Mouse (Mus musculus) myocyte (in vitro differentiated cells): ENCODE measurements around the gene Arhgef17.

Experiments
- CEBPB ChIP-seq: IDR thresholded peaks from 2 replicates; pipeline ENCODE4 v1.6.1; 2011; ENCODE audit warnings: mild to moderate bottlenecking, moderate library complexity; ENCODE audit not compliant: poor library complexity, insufficient read depth, severe bottlenecking
- E2F4 ChIP-seq: IDR thresholded peaks from one replicate; pipeline ENCODE4 v1.6.1; 2011; ENCODE audit warnings: mild to moderate bottlenecking, control low read depth, moderate library complexity; ENCODE audit not compliant: insufficient read depth
- MAX ChIP-seq: IDR thresholded peaks from one replicate; pipeline ENCODE4 v1.6.1; 2011; ENCODE audit warnings: low read depth, mild to moderate bottlenecking, control low read depth
- MYOG ChIP-seq, 3 experiments: IDR thresholded peaks; one replicate each; pipeline ENCODE4 v1.6.1; 2011; ENCODE audit warnings: control low read depth in 2 of 3, low read depth in 2 of 3, mild to moderate bottlenecking in 2 of 3; ENCODE audit not compliant: insufficient read length in 2 of 3, control insufficient read depth in 1 of 3, insufficient read depth in 1 of 3
- POLR2A ChIP-seq: IDR thresholded peaks from one replicate; pipeline ENCODE4 v1.6.1; 2011; ENCODE audit warnings: low read depth, mild to moderate bottlenecking, control low read depth, moderate library complexity; ENCODE audit not compliant: insufficient read length
- TCF12 ChIP-seq: IDR thresholded peaks from one replicate; pipeline ENCODE4 v1.6.1; 2011; ENCODE audit warnings: mild to moderate bottlenecking, control low read depth; ENCODE audit not compliant: poor library complexity, insufficient read depth, severe bottlenecking
- TCF3 ChIP-seq: IDR thresholded peaks from one replicate; pipeline ENCODE4 v1.6.1; 2011; ENCODE audit warnings: low read depth, control low read depth; ENCODE audit not compliant: insufficient read length

GRCm38 (mm10) chr7:100879595-100879994 is 52.3 kb downstream of the Arhgef17 start:
- TF ChIP-seq CEBPB (no peak), MAX (no peak), TCF12 (no peak), MYOG (IDR thresholded peaks at IDR 0.05; ENCODE audit: control insufficient read depth in 1 of 3, insufficient read depth in 1 of 3, insufficient read length in 2 of 3, low read depth in 2 of 3) (no peak), POLR2A (no peak), E2F4 (no peak), TCF3 (no peak)
